Comparison of ENCODE assay signal across 9 mouse cellular contexts in the genomic region with DNA sequence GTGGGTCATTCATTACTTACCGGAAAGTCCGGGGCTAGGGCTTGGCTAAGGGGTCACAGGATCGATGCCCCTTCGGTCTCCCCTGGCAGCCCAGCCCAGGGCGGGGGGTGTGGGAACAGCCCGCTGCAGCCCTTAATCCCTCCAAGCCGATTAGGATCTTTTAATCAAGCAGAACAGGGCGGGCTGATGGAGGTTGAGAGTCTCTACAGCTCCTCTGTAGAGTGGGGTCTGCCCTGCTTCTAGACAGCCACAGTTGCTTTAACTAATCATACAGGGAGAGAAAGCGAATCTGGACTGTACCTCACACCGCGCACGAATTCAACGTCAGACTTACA. TPM values are rescaled to one million over a fixed set of nuclear protein-coding genes. Genes with fewer than 3 reads are reported as not detected.
DNase-seq lines count a peak whose midpoint lies in the region; ATAC-seq and TF ChIP-seq lines count a peak whose summit lies in the region.
"Had no signal": no experiment of that assay in that cellular context is flagged by ENCODE, and none has a peak within 500 bp of the region (broad histone marks: within the 10 kb centered on the region; RNA-seq: fewer than 3 reads in every experiment).

A gene (minus strand): TSS at position 111 of the 335 bp plus-strand sequence.

- intact Hi-C loops in heart, adult 2 months (cut with DNase I), result no loop called here

- H3K9me3 ChIP-seq in E14TG2a.4 (ENCODE audit: low read length), result no peaks in the 10 kb centered on the region
- H3K9me3 ChIP-seq in forebrain, embryonic 16.5 days (ENCODE audit: control insufficient read depth, low read length), result no peaks in the 10 kb centered on the region
- no peaks in the 10 kb centered on the region for H3K9me3 ChIP-seq in liver, embryonic 16.5 days (replicated peaks; ENCODE audit: control insufficient read depth, low read length)

- 40% methylated on average over 13 of the region's 13 CpGs for WGBS in heart, adult 2 months
- 15% methylated on average over 13 of the region's 13 CpGs for WGBS in forebrain, embryonic 16.5 days
- 23% methylated on average over 13 of the region's 13 CpGs for WGBS in liver, embryonic 16.5 days (ENCODE audit: insufficient replicate concordance)

- no peak for DNase-seq in heart, adult 2 months
- no peak for DNase-seq in heart, adult 18-20 months
- no peak for DNase-seq in adrenal gland, postnatal 14 days

- no peaks in the 10 kb centered on the region for H3K4me1 ChIP-seq in heart, adult 2 months (ENCODE audit: control insufficient read depth, insufficient read depth, low read length)
- peaks cover 34% of the 10 kb centered on the region for H3K4me1 ChIP-seq in E14TG2a.4 (replicated peaks; ENCODE audit: low read depth, low read length)
- peaks cover 15% of the 10 kb centered on the region for H3K4me1 ChIP-seq in forebrain, embryonic 16.5 days (replicated peaks; ENCODE audit: control insufficient read depth, insufficient read depth, low read length)
- H3K4me1 ChIP-seq in liver, embryonic 16.5 days (ENCODE audit: control insufficient read depth, low read depth, low read length), result peaks cover 6% of the 10 kb centered on the region

- no peak for TF ChIP-seq POLR2A in heart, adult 2 months (IDR thresholded peaks at IDR 0.05; ENCODE audit: insufficient read depth, low read depth, low read length)

- TF ChIP-seq CTCF in heart, adult 2 months (IDR thresholded peaks at IDR 0.05), result no peak
- no peak for TF ChIP-seq CTCF in E14TG2a.4 (conservative IDR thresholded peaks at IDR 0.05; ENCODE audit: low read length)

- ATAC-seq in forebrain, embryonic 16.5 days, result no peak
- no peak for ATAC-seq in liver, embryonic 16.5 days (ENCODE audit: low read depth)
- no peak for ATAC-seq in megakaryocyte progenitor cell, adult 5-6 weeks (replicated peaks; ENCODE audit: poor library complexity)
- no peak for ATAC-seq in CD4-positive, CD25-positive, alpha-beta regulatory T cell, adult 4 months

- no peak within 1 kb of the TSS for H3K27ac ChIP-seq in heart, adult 2 months
- H3K27ac ChIP-seq in forebrain, embryonic 16.5 days (ENCODE audit: low read length), result no peak within 1 kb of the TSS
- H3K27ac ChIP-seq in liver, embryonic 16.5 days (ENCODE audit: low read length), result no peak within 1 kb of the TSS

- peaks cover 17% of the 10 kb centered on the region for H3K27me3 ChIP-seq in heart, adult 2 months (ENCODE audit: control insufficient read depth, insufficient read depth, low read length)
- peaks cover 61% of the 10 kb centered on the region for H3K27me3 ChIP-seq in E14TG2a.4 (ENCODE audit: insufficient read depth, low read length)
- H3K27me3 ChIP-seq in forebrain, embryonic 16.5 days (replicated peaks; ENCODE audit: control insufficient read depth, insufficient read depth, low read length), result peaks cover 14% of the 10 kb centered on the region
- peaks cover 41% of the 10 kb centered on the region for H3K27me3 ChIP-seq in liver, embryonic 16.5 days (ENCODE audit: control insufficient read depth, insufficient read depth, low read depth, low read length)

- H3K9ac ChIP-seq in heart, adult 2 months (ENCODE audit: low read depth, low read length), result no peak within 1 kb of the TSS; the same call in 1 of the 2 replicates
- H3K9ac ChIP-seq in forebrain, embryonic 16.5 days (replicated peaks; ENCODE audit: low read depth, low read length), result peak within 1 kb of the TSS; percentile 66
- H3K9ac ChIP-seq in liver, embryonic 16.5 days (ENCODE audit: low read depth, low read length), result no peak within 1 kb of the TSS

- peak within 1 kb of the TSS; percentile 43 for H3K4me3 ChIP-seq in heart, adult 2 months
- peak within 1 kb of the TSS; percentile 78 for H3K4me3 ChIP-seq in E14TG2a.4 (replicated peaks; ENCODE audit: low read length)
- H3K4me3 ChIP-seq in forebrain, embryonic 16.5 days (replicated peaks; ENCODE audit: low read length), result peak within 1 kb of the TSS; percentile 50
- H3K4me3 ChIP-seq in liver, embryonic 16.5 days (ENCODE audit: low read depth, low read length), result peak within 1 kb of the TSS; percentile 24

- H3K79me2 ChIP-seq in heart, adult 2 months (replicated peaks; ENCODE audit: control insufficient read depth, insufficient read depth, low read length), result no peaks in the 10 kb centered on the region

- peak within 1 kb of the TSS; percentile 70 for H3K4me2 ChIP-seq in forebrain, embryonic 16.5 days (ENCODE audit: low read length)
- peak within 1 kb of the TSS; percentile 56 for H3K4me2 ChIP-seq in liver, embryonic 16.5 days (ENCODE audit: low read depth, low read length)

- TF ChIP-seq EP300 in heart, adult 2 months (IDR thresholded peaks at IDR 0.05; ENCODE audit: insufficient read depth, low read depth, low read length), result no peak

- H3K36me3 ChIP-seq in heart, adult 2 months (ENCODE audit: control insufficient read depth, insufficient read depth, low read length), result no peaks in the 10 kb centered on the region
- H3K36me3 ChIP-seq in E14TG2a.4 (ENCODE audit: insufficient read depth, low read length), result no peaks in the 10 kb centered on the region
- H3K36me3 ChIP-seq in forebrain, embryonic 16.5 days (ENCODE audit: control insufficient read depth, insufficient read depth), result no peaks in the 10 kb centered on the region
- H3K36me3 ChIP-seq in liver, embryonic 16.5 days (ENCODE audit: control insufficient read depth, insufficient read depth), result no peaks in the 10 kb centered on the region

RNA-seq across cellular contexts. Expression of the gene that starts here (rescaled TPM):
- 1 to 10 TPM; 1.6 to 1.8 TPM for total RNA-seq in heart, adult 2 months (2021)
- polyA plus RNA-seq in heart, adult 2 months (2012; rRNA removed), result 0.06 TPM in 2 replicates
- 1 to 10 TPM; 1.3 to 1.5 TPM for total RNA-seq in heart, adult 18-20 months (2021)
- 0.56 and 0.68 TPM in 2 replicates for polyA plus RNA-seq in forebrain, embryonic 16.5 days (2015; fragmentation: Nextera tagmentation; extraction: Ambion mirVana)
- polyA plus RNA-seq in liver, embryonic 16.5 days (2015; fragmentation: Nextera tagmentation; extraction: Ambion mirVana), result not detected in 2 replicates
- total RNA-seq in megakaryocyte progenitor cell, adult 5-6 weeks (2015), result 0.10 TPM in 1 of 2 replicates, not detected in the other
- 0.03 TPM in 1 of 2 replicates, not detected in the other for total RNA-seq in megakaryocyte progenitor cell, adult 5-6 weeks (2017)
- not detected in 2 replicates for total RNA-seq in adrenal gland, postnatal 14 days (2021)
- under 1 TPM in 1 of 2 experiments, not detected in 1; 0.53 TPM for polyA plus RNA-seq in CD4-positive, CD25-positive, alpha-beta regulatory T cell, adult 4 months (2017; shearing (Covaris generic))
- polyA plus RNA-seq: C2C12 had no signal

Comparison
In these comparisons a context has a peak if more than half of its experiments do, and no peak if none do; other contexts are left out.
1. H3K4me3 ChIP-seq: peak in every context shown above with its lines; median percentile 78 in E14TG2a.4; 50 in forebrain, embryonic 16.5 days; 43 in heart, adult 2 months; 24 in liver, embryonic 16.5 days.